Mouse (Mus musculus) kidney, adult 9 months (tissue): ENCODE measurements around the gene Bnip3.
A peak's percentile ranks its signal among the peaks of the same experiment; 100 is the strongest.

Source experiments
- DNase-seq: peaks from one replicate; pipeline ENCODE4 v3.0.0; 2022

The Bnip3 gene

GRCm38 (mm10) chr7:138909277-138910192 is at the start of gene Bnip3:
Bnip3 (minus strand) TSS chr7:138909519.
- peak; percentile 96 for DNase-seq

- no peak for DNase-seq
Measured at GRCm38 (mm10) chr7:138957106-138957505, 47.8 kb upstream of the Bnip3 start.

- DNase-seq, result no peak
Measured at GRCm38 (mm10) chr7:138955787-138956186, 46.5 kb upstream of the Bnip3 start.

- no peak for DNase-seq
Measured at GRCm38 (mm10) chr7:138948309-138948708, 39.0 kb upstream of the Bnip3 start.

- no peak for DNase-seq
Measured at GRCm38 (mm10) chr7:138947741-138948140, 38.4 kb upstream of the Bnip3 start.

GRCm38 (mm10) chr7:138945668-138946067 is 36.3 kb upstream of the Bnip3 start:
- DNase-seq, result no peak

GRCm38 (mm10) chr7:138942301-138942700 is 33.0 kb upstream of the Bnip3 start:
- no peak for DNase-seq

- no peak for DNase-seq
Measured at GRCm38 (mm10) chr7:138941571-138941970, 32.3 kb upstream of the Bnip3 start.

GRCm38 (mm10) chr7:138940612-138941461 is 31.5 kb upstream of the Bnip3 start, which contains the start of gene Jakmip3:
Jakmip3 (plus strand) TSS chr7:138940730.
- DNase-seq, result no peak

- no peak for DNase-seq
Measured at GRCm38 (mm10) chr7:138940256-138940611, 30.9 kb upstream of the Bnip3 start.

- DNase-seq, result no peak
Measured at GRCm38 (mm10) chr7:138938991-138939390, 29.7 kb upstream of the Bnip3 start.

GRCm38 (mm10) chr7:138934523-138934922 is 25.2 kb upstream of the Bnip3 start:
- no peak for DNase-seq

- no peak for DNase-seq
Measured at GRCm38 (mm10) chr7:138928456-138928855, 19.1 kb upstream of the Bnip3 start.

GRCm38 (mm10) chr7:138923756-138924425 is 14.6 kb upstream of the Bnip3 start:
- DNase-seq, result peak; percentile 66

GRCm38 (mm10) chr7:138921611-138922010 is 12.3 kb upstream of the Bnip3 start:
- peak; percentile 66 for DNase-seq

GRCm38 (mm10) chr7:138919156-138919944 is 10.0 kb upstream of the Bnip3 start:
- DNase-seq, result peak; percentile 78

- no peak for DNase-seq
Measured at GRCm38 (mm10) chr7:138913616-138914015, 4.3 kb upstream of the Bnip3 start.

- DNase-seq, result no peak
Measured at GRCm38 (mm10) chr7:138910193-138910562, 859 bp upstream of the Bnip3 start.

- peak; percentile 18 for DNase-seq
Measured at GRCm38 (mm10) chr7:138908768-138909276, 497 bp downstream of the Bnip3 start.

GRCm38 (mm10) chr7:138907976-138908375 is 1.3 kb downstream of the Bnip3 start:
- DNase-seq, result peak; percentile 76

- DNase-seq, result peak; percentile 63
Measured at GRCm38 (mm10) chr7:138907043-138907442, 2.3 kb downstream of the Bnip3 start.

GRCm38 (mm10) chr7:138906441-138906840 is 2.9 kb downstream of the Bnip3 start:
- DNase-seq, result no peak
